Mouse (Mus musculus) heart, embryonic 11.5 days (tissue): Measurements from ENCODE around the gene Col3a1. TPM values are rescaled to one million over a fixed set of nuclear protein-coding genes. Genes with fewer than 3 reads are reported as not detected.

ENCODE experiments used
- ATAC-seq: fragments of 200-750 bp; cut with Nextera tagmentation; replicated peaks from 2 replicates; pipeline ENCODE4 v1.8.0; 2017; ENCODE audit warnings: moderate library complexity; ENCODE audit not compliant: insufficient number of reproducible peaks, low FRiP score, low TSS enrichment
- H3K27ac ChIP-seq: fragments of 300-500 bp; sonication (generic); 2 replicates; pipeline ENCODE4 v1.5.1; 2014; ENCODE audit warnings: mild to moderate bottlenecking, low read depth, low read length
- H3K27me3 ChIP-seq: fragments of 300-500 bp; sonication (generic); 2 replicates; pipeline ENCODE4 v1.6.1; 2014; ENCODE audit warnings: mild to moderate bottlenecking, low read length, mixed read lengths; ENCODE audit not compliant: control insufficient read depth, insufficient read depth
- H3K36me3 ChIP-seq: fragments of 300-500 bp; sonication (generic); 2 replicates; pipeline ENCODE4 v1.6.1; 2014; ENCODE audit warnings: mild to moderate bottlenecking, low read length, moderate library complexity, mixed read lengths; ENCODE audit not compliant: control insufficient read depth, insufficient read depth
- H3K4me1 ChIP-seq: fragments of 300-500 bp; sonication (generic); 2 replicates; pipeline ENCODE4 v1.6.1; 2014; ENCODE audit warnings: low read length; ENCODE audit not compliant: control insufficient read depth, insufficient read depth
- H3K4me2 ChIP-seq: fragments of 300-500 bp; sonication (generic); 2 replicates; pipeline ENCODE4 v1.6.1; 2014; ENCODE audit warnings: mild to moderate bottlenecking, moderate library complexity
- H3K4me3 ChIP-seq: fragments of 300-500 bp; sonication (generic); 2 replicates; pipeline ENCODE4 v1.5.1; 2014; ENCODE audit warnings: low read depth, low read length
- H3K9ac ChIP-seq: fragments of 300-500 bp; sonication (generic); 2 replicates; pipeline ENCODE4 v1.6.1; 2014; ENCODE audit warnings: mild to moderate bottlenecking, low read depth, low read length, moderate library complexity
- H3K9me3 ChIP-seq: fragments of 300-500 bp; sonication (generic); replicated peaks from 2 replicates; pipeline ENCODE4 v1.6.1; 2016; ENCODE audit warnings: low read length; ENCODE audit not compliant: control insufficient read depth
- WGBS: fragments of 180-500 bp; shearing (Covaris S2); extraction: QIAGEN DNeasy Blood & Tissue Kit; methylation state at CpG from one replicate; pipeline ENCODE4 v1.1.7; 2014; ENCODE audit not compliant: insufficient replicate concordance; 5-methylcytosine and 5-hydroxymethylcytosine counted together
- polyA plus RNA-seq: library from polyadenylated mRNA; unstranded; fragments of >200 nt; fragmentation: Nextera tagmentation; extraction: Ambion mirVana; gene quantifications from 2 replicates; pipeline ENCODE4 v1.2.1, GENCODE M21; 2014

Col3a1 gene
- polyA plus RNA-seq, 1 experiment from 2014 or later, result 316 TPM

DNA sequence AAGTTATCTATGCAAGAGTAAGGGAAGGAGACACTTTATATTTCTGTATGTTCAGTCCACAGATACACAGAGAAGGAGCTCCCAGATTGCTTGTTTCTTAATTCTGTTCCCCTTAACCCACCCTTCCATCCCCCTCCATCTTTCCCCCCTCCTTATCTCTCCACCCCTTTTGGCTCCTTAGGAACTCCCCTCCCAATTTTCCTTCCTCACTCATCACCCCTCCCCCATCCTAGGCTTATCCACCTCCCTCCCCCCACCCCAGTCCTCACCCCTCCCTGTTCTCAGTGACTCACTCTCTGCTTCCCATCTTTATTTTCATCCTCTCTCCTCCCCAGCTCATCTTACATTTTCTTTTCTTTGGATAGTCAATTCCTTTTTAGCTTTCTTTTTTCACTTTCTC is 1.5 kb downstream of the Col3a1 start:
- ATAC-seq, result no peak
- no peaks in the 10 kb centered on the region for H3K27me3 ChIP-seq

GRCm38 (mm10) chr1:45313696-45314295 is 2.5 kb downstream of the Col3a1 start:
- H3K9ac ChIP-seq, result peak overlapping the region; percentile 54; the same call in 1 of the 2 replicates
- H3K4me1 ChIP-seq, result no peaks in the 10 kb centered on the region; the same call in 1 of the 2 replicates
- H3K36me3 ChIP-seq, result no peaks in the 10 kb centered on the region
- no peaks in the 10 kb centered on the region for H3K27me3 ChIP-seq
- peak overlapping the region; percentile 23 for H3K4me3 ChIP-seq
- 3% methylated on average over 4 of the region's 11 CpGs for WGBS
- peak overlapping the region; percentile 54 for H3K4me2 ChIP-seq
- peak overlapping the region; percentile 46; the same call in 1 of the 2 replicates for H3K27ac ChIP-seq
- H3K9me3 ChIP-seq, result no peaks in the 10 kb centered on the region
- ATAC-seq, result no peak

More for the DNA sequence above, 1.5 kb downstream of the Col3a1 start:
- Histone ChIP-seq H3K36me3 (no peaks in the 10 kb centered on the region), H3K9ac (no peak overlapping the region), H3K4me3 (peak overlapping the region; percentile 27), H3K4me1 (no peaks in the 10 kb centered on the region; the same call in 1 of the 2 replicates), H3K27ac (peak overlapping the region; percentile 77; the same call in 1 of the 2 replicates), H3K9me3 (no peaks in the 10 kb centered on the region), H3K4me2 (peak overlapping the region; percentile 34)

DNA sequence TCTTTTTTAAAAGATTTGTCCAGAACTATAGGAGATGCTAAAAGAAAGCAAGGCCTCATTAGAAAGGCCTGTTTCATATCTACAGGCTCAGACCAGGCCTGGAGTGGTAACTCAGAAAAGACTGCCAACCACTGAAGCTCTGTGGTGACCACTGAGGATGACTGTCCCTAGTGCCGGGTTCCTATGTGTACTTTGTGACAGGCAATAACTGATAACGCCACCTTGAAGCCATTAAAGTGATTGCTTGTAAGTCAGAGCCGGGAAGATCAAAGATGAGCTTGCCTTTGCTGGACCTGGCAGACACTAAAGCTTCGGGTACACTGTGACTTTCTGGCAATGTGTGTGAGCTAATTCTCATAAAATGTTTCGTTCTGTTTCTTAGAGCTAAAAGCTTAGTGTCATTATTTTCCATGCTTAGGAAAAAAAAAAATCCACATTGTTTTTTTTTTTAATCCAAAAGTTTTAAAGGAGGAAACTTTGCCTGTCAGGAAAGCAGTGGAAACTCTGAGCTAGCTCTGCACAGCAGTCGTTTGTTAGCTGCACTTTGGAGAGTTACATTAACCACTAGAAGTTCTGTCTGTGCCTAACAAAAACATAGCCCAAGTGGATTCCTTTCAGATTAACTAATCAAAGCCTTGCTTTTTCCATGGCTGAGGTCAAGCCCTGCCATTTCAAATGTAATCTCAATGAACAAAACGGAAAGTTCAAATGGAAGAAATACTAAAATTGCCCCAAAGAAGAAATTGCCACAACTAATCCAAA is 4.6 kb downstream of the Col3a1 start:
- no peaks in the 10 kb centered on the region for H3K27me3 ChIP-seq
- 11% methylated on average over 7 of the region's 7 CpGs for WGBS
- no peak for ATAC-seq
- peak overlapping the region; percentile 52 for H3K9ac ChIP-seq
- no peaks in the 10 kb centered on the region for H3K36me3 ChIP-seq
- H3K9me3 ChIP-seq, result no peaks in the 10 kb centered on the region
- H3K4me2 ChIP-seq, result peak overlapping the region; percentile 31
- peak overlapping the region; percentile 83 for H3K27ac ChIP-seq
- no peaks in the 10 kb centered on the region; the same call in 1 of the 2 replicates for H3K4me1 ChIP-seq
- no peak overlapping the region for H3K4me3 ChIP-seq

- Histone ChIP-seq H3K27me3 (no peaks in the 10 kb centered on the region), H3K9ac (no peak overlapping the region), H3K27ac (no peak overlapping the region), H3K9me3 (no peaks in the 10 kb centered on the region), H3K4me1 (no peaks in the 10 kb centered on the region; the same call in 1 of the 2 replicates), H3K4me2 (no peak overlapping the region), H3K36me3 (no peaks in the 10 kb centered on the region), H3K4me3 (no peak overlapping the region)
- 68% methylated on average over 1 of the region's 1 CpGs for WGBS
- no peak for ATAC-seq
These were observed 6.9 kb downstream of the Col3a1 start for GRCm38 (mm10) chr1:45318241-45318640.

DNA sequence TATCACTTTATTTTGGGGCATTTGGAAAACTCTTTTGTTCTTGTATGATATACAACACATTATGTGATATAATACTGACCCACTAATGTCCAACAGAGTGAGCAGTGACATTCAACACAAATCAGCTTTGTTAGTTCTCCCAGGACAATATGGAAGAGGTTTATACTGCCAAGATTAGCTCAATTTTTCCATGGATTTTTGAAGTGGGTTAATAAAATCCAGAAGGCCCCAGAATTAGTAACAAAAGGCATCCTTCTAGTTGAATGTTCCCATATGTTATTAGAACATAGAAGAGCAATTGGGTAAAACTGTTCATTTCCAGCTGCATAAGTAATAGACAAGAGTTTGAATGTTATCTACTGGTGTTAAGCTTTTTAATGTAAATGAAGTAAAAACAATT is 9.5 kb downstream of the Col3a1 start:
- Histone ChIP-seq H3K4me1 (no peaks in the 10 kb centered on the region), H3K4me2 (no peak overlapping the region), H3K9ac (no peak overlapping the region), H3K4me3 (no peak overlapping the region), H3K36me3 (no peaks in the 10 kb centered on the region), H3K27ac (no peak overlapping the region), H3K9me3 (no peaks in the 10 kb centered on the region), H3K27me3 (no peaks in the 10 kb centered on the region)
- no peak for ATAC-seq

DNA sequence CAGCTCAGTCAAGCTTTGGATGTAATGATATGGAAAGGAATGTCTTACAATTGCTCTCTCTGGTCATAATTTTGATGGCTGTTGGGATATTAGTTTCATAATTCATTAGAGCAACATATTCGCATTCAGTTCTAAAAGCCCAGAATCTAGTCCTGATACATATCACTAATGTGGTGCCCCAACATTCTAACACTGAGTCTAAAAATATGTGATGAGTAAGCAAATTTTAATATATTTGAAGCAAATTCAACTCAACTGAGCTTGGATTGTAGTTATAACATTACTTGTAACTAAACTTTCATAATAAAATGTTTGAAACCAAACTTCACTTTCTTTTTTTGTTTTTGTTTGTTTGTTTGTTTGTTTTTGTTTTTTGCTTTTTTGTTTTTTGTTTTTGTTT is 17.8 kb downstream of the Col3a1 start:
- WGBS, result 89% methylated on average over 1 of the region's 1 CpGs
- Histone ChIP-seq H3K9ac (no peak overlapping the region), H3K27me3 (no peaks in the 10 kb centered on the region), H3K36me3 (peaks cover 7% of the 10 kb centered on the region; the same call in 1 of the 2 replicates), H3K4me1 (no peaks in the 10 kb centered on the region), H3K4me2 (no peak overlapping the region), H3K27ac (no peak overlapping the region), H3K9me3 (no peaks in the 10 kb centered on the region), H3K4me3 (no peak overlapping the region)
- no peak for ATAC-seq

DNA sequence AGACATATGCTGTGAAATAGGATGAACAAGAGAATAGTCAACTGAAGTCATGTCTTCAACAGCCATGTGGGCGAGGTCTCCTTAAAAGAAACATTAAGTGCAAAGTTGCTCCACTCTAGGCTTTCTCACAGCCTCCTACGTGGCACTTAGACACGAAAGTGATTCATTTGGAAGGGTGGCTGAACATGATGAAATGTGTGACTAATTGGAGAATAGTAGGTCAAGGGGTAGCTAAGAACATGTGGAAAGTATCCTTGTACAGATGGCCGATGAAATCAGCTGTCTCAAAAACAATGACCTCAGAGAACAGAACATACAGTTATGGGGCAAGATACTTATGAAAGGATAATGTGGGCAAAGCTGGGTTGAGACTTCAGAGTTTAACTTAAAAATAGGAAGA is 44.6 kb downstream of the Col3a1 start:
- no peaks in the 10 kb centered on the region for H3K27me3 ChIP-seq
- WGBS, result 67% methylated on average over 4 of the region's 4 CpGs
- no peaks in the 10 kb centered on the region for H3K4me1 ChIP-seq
- no peaks in the 10 kb centered on the region for H3K36me3 ChIP-seq
- H3K27ac ChIP-seq, result no peak overlapping the region
- no peak overlapping the region for H3K4me2 ChIP-seq
- ATAC-seq, result no peak
- H3K4me3 ChIP-seq, result no peak overlapping the region
- no peaks in the 10 kb centered on the region for H3K9me3 ChIP-seq
- no peak overlapping the region for H3K9ac ChIP-seq

DNA sequence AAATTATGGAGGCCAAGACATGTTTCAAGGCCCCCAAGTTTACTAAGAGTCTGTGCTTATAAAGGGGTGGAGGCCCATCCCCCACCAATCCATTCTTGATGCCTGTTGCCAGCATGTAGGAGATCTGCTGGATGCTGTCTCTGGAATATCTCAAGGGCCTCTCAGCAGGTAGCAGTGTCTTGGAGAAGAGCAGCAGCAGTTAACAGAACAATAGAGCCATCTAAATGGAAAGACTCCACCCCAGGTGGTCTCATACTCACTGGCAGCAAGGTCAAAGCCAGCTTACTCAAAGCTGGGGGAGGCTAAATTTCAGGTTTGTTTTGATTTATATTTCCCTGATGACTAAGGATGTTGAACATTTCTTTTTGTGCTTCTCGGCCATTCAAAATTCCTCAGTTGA is 46.7 kb downstream of the Col3a1 start:
- Histone ChIP-seq H3K4me3 (no peak overlapping the region), H3K27me3 (no peaks in the 10 kb centered on the region), H3K9ac (no peak overlapping the region), H3K27ac (no peak overlapping the region), H3K4me2 (no peak overlapping the region), H3K4me1 (no peaks in the 10 kb centered on the region), H3K9me3 (no peaks in the 10 kb centered on the region), H3K36me3 (no peaks in the 10 kb centered on the region)
- no peak for ATAC-seq
- 76% methylated on average over 1 of the region's 1 CpGs for WGBS

GRCm38 (mm10) chr1:45359147-45359546 is 47.8 kb downstream of the Col3a1 start:
- ATAC-seq, result no peak
- Histone ChIP-seq H3K4me2 (no peak overlapping the region), H3K27ac (no peak overlapping the region), H3K4me3 (no peak overlapping the region), H3K9me3 (no peaks in the 10 kb centered on the region), H3K27me3 (no peaks in the 10 kb centered on the region), H3K36me3 (no peaks in the 10 kb centered on the region), H3K9ac (no peak overlapping the region), H3K4me1 (no peaks in the 10 kb centered on the region)
- 55% methylated on average over 2 of the region's 2 CpGs for WGBS
